In the genomic region with DNA sequence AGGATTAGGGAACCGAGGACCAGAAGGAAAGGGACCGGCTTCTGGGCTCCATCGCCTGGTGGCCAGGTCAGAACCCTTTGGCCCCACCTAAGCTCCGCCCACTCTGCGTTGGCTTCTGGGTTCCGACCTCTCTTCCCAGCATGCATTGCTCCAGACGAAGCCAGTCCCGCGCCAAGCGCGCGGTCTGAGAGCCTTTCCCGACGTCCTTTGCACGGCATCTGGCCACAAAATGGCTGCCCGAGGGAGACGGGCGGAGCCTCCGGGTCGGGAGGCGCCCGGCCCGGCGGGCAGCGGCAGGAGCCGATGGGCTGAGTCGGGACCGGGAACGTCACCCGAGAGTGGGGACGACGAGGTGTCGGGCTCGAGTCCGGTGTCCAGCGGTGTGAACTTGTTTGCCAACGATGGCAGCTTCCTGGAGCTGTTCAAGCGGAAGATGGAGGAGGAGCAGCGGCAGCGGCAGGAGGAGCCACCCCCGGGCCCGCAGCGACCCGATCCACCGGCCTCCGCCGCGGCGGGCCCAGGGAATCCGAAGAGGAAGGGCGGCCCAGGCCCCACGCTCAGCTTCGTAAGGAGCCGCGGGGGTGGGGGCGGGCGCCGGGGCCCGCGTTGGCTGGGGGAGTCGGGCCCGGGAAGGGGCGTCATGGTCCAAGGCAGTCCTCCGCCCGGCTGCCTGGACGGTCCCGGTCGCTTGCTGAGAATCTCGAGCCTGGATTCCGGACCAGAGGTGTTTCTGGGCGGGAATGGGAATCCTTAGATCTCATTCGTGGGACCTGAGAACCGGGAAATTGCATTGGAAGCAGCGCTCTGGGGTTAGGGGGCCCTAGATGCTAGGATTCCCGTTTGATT, we compare ENCODE assay signal across 7 mouse cellular contexts. TPM values are rescaled to one million over a fixed set of nuclear protein-coding genes. Genes with fewer than 3 reads are reported as not detected.
DNase-seq lines count a peak whose midpoint lies in the region; ATAC-seq lines count a peak whose summit lies in the region.

A gene (plus strand): TSS at position 154 of the 846 bp plus-strand sequence.

- H3K27me3 ChIP-seq in intestine, embryonic 16.5 days (replicated peaks; ENCODE audit: control insufficient read depth, insufficient read depth, low read length), result no peaks in the 10 kb centered on the region
- H3K27me3 ChIP-seq in midbrain, embryonic 11.5 days (ENCODE audit: control insufficient read depth, insufficient read depth, low read length), result no peaks in the 10 kb centered on the region

- peak within 1 kb of the TSS; percentile 97 for H3K4me3 ChIP-seq in intestine, embryonic 16.5 days (ENCODE audit: low read length)
- H3K4me3 ChIP-seq in midbrain, embryonic 11.5 days (ENCODE audit: low read depth, low read length), result peak within 1 kb of the TSS; percentile 87

- peaks cover 33% of the 10 kb centered on the region for H3K4me1 ChIP-seq in intestine, embryonic 16.5 days (ENCODE audit: control insufficient read depth, insufficient read depth, low read length)
- peaks cover 31% of the 10 kb centered on the region for H3K4me1 ChIP-seq in midbrain, embryonic 11.5 days (ENCODE audit: control insufficient read depth, insufficient read depth, low read length)

- H3K36me3 ChIP-seq in intestine, embryonic 16.5 days (ENCODE audit: control insufficient read depth, insufficient read depth, low read length), result peaks cover 13% of the 10 kb centered on the region
- peaks cover 14% of the 10 kb centered on the region for H3K36me3 ChIP-seq in midbrain, embryonic 11.5 days (ENCODE audit: control insufficient read depth, insufficient read depth, low read length)

- peak within 1 kb of the TSS; percentile 99 for H3K9ac ChIP-seq in intestine, embryonic 16.5 days (ENCODE audit: low read depth, low read length)
- H3K9ac ChIP-seq in midbrain, embryonic 11.5 days (ENCODE audit: low read length), result peak within 1 kb of the TSS; percentile 99

- ATAC-seq in intestine, embryonic 16.5 days, result peak; percentile 82
- ATAC-seq in midbrain, embryonic 11.5 days (ENCODE audit: low FRiP score), result peak; percentile 86

- under 1% methylated on average over 75 of the region's 75 CpGs for WGBS in intestine, embryonic 16.5 days
- WGBS in midbrain, embryonic 11.5 days, result under 1% methylated on average over 75 of the region's 75 CpGs

- intact Hi-C loops in left cerebral cortex, postnatal 36 days (cut with DNase I), result loop anchor here (5.0 kb wide), 1 partner anchor 50 kb away; a partner anchor contains a TSS

- peak; percentile 98 for DNase-seq in adrenal gland, adult 2 months
- peak; percentile 91 for DNase-seq in embryo, embryonic 11.5 days (ENCODE audit: low read depth, low spot score)
- peak; percentile 91 to 97 for DNase-seq in gastrocnemius, postnatal 4 days (ENCODE audit: low spot score in 2 of 2)
- peak; percentile 96 to 97 for DNase-seq in left cerebral cortex, postnatal 36 days (ENCODE audit: low spot score in 2 of 2)
- peak; percentile 99 for DNase-seq in midbrain, embryonic 11.5 days (ENCODE audit: low spot score, missing footprints)
- peak; percentile 97 for DNase-seq in skeletal muscle tissue, adult 2 months (ENCODE audit: low read depth, low spot score)

- no peaks in the 10 kb centered on the region for H3K9me3 ChIP-seq in intestine, embryonic 16.5 days (ENCODE audit: control insufficient read depth, low read length)
- no peaks in the 10 kb centered on the region for H3K9me3 ChIP-seq in midbrain, embryonic 11.5 days (ENCODE audit: control insufficient read depth, low read length)

- peak within 1 kb of the TSS; percentile 90 for H3K27ac ChIP-seq in intestine, embryonic 16.5 days (ENCODE audit: low read length)
- H3K27ac ChIP-seq in midbrain, embryonic 11.5 days (ENCODE audit: low read depth, low read length), result peak within 1 kb of the TSS; percentile 77

- peak within 1 kb of the TSS; percentile 71 for H3K4me2 ChIP-seq in intestine, embryonic 16.5 days (ENCODE audit: low read depth, low read length)
- peak within 1 kb of the TSS; percentile 89 for H3K4me2 ChIP-seq in midbrain, embryonic 11.5 days

RNA-seq across cellular contexts. Expression of the gene that starts here (rescaled TPM):
- 100 to 1,000 TPM; 160 to 184 TPM for total RNA-seq in adrenal gland, adult 2 months (2021)
- 64.2 and 67.6 TPM in 2 replicates for polyA plus RNA-seq in adrenal gland, adult 2 months (2012; rRNA removed)
- 100 to 1,000 TPM; 126 to 127 TPM for total RNA-seq in gastrocnemius, postnatal 4 days (2021)
- 79.0 and 81.4 TPM in 2 replicates for polyA plus RNA-seq in intestine, embryonic 16.5 days (2015; fragmentation: Nextera tagmentation; extraction: Ambion mirVana)
- 100 to 1,000 TPM; 124 to 132 TPM for total RNA-seq in left cerebral cortex, postnatal 36 days (2021)
- 164 and 180 TPM in 2 replicates for polyA plus RNA-seq in midbrain, embryonic 11.5 days (2014; fragmentation: Nextera tagmentation; extraction: Ambion mirVana)

Comparison
In these comparisons a context has a peak if more than half of its experiments do, and no peak if none do; other contexts are left out.
1. Peak in every context shown above with its lines: DNase-seq, ATAC-seq, H3K4me3 ChIP-seq and H3K27ac ChIP-seq.